Mouse (Mus musculus) kidney, embryonic 16.5 days (tissue): ENCODE data around the gene Dlg2. TPM values are rescaled to one million over a fixed set of nuclear protein-coding genes. Genes with fewer than 3 reads are reported as not detected.

Experiments
- ATAC-seq: fragments of 200-750 bp; cut with Nextera tagmentation; 2 replicates; pipeline ENCODE4 v1.8.0; 2017; ENCODE audit warnings: moderate TSS enrichment; ENCODE audit not compliant: low FRiP score, low TSS enrichment
- H3K27ac ChIP-seq: fragments of 300-500 bp; sonication (generic); 2 replicates; pipeline ENCODE4 v1.5.1; 2014; ENCODE audit warnings: low read length
- H3K27me3 ChIP-seq: fragments of 300-500 bp; sonication (generic); 2 replicates; pipeline ENCODE4 v1.6.1; 2014; ENCODE audit warnings: low read length, control low read depth, mixed read lengths; ENCODE audit not compliant: insufficient read depth
- H3K36me3 ChIP-seq: fragments of 300-500 bp; sonication (generic); 2 replicates; pipeline ENCODE4 v1.6.1; 2014; ENCODE audit warnings: low read length, control low read depth, mixed read lengths; ENCODE audit not compliant: insufficient read depth
- H3K4me1 ChIP-seq: fragments of 300-500 bp; sonication (generic); 2 replicates; pipeline ENCODE4 v1.6.1; 2014; ENCODE audit warnings: low read length, control low read depth, mixed read lengths; ENCODE audit not compliant: insufficient read depth
- H3K4me2 ChIP-seq: fragments of 300-500 bp; sonication (generic); replicated peaks from 2 replicates; pipeline ENCODE4 v1.6.1; 2014; ENCODE audit warnings: low read depth, low read length
- H3K4me3 ChIP-seq: fragments of 300-500 bp; sonication (generic); 2 replicates; pipeline ENCODE4 v1.5.1; 2014; ENCODE audit warnings: mild to moderate bottlenecking, low read length
- H3K9ac ChIP-seq: fragments of 300-500 bp; sonication (generic); replicated peaks from 2 replicates; pipeline ENCODE4 v1.6.1; 2014; ENCODE audit warnings: low read length
- H3K9me3 ChIP-seq: fragments of 300-500 bp; sonication (generic); 2 replicates; pipeline ENCODE4 v1.6.1; 2016; ENCODE audit warnings: low read length, control low read depth
- WGBS: fragments of 180-500 bp; shearing (Covaris S2); extraction: QIAGEN DNeasy Blood & Tissue Kit; methylation state at CpG from one replicate; pipeline ENCODE4 v1.1.7; 2014; 5-methylcytosine and 5-hydroxymethylcytosine counted together
- polyA plus RNA-seq: library from polyadenylated mRNA; unstranded; fragments of >200 nt; fragmentation: Nextera tagmentation; extraction: Ambion mirVana; gene quantifications from 2 replicates; pipeline ENCODE4 v1.2.1, GENCODE M21; 2015

Dlg2 gene
- polyA plus RNA-seq, 1 experiment from 2014 or later, result 1.0 TPM

- H3K4me2 ChIP-seq, result no peak overlapping the region
- no peaks in the 10 kb centered on the region for H3K9me3 ChIP-seq
- H3K27ac ChIP-seq, result no peak overlapping the region
- WGBS, result 76% methylated on average over 3 of the region's 3 CpGs
- H3K27me3 ChIP-seq, result no peaks in the 10 kb centered on the region
- ATAC-seq, result no peak
- no peak overlapping the region for H3K9ac ChIP-seq
- no peaks in the 10 kb centered on the region for H3K36me3 ChIP-seq
- H3K4me3 ChIP-seq, result no peak overlapping the region
- no peaks in the 10 kb centered on the region for H3K4me1 ChIP-seq
Observed at GRCm38 (mm10) chr7:91785871-91786270, 1309.4 kb downstream of the Dlg2 start.

GRCm38 (mm10) chr7:91790949-91791564 is 1314.6 kb downstream of the Dlg2 start:
- Histone ChIP-seq H3K9ac (no peak overlapping the region), H3K4me2 (no peak overlapping the region), H3K27me3 (no peaks in the 10 kb centered on the region), H3K27ac (no peak overlapping the region), H3K36me3 (no peaks in the 10 kb centered on the region), H3K4me1 (no peaks in the 10 kb centered on the region), H3K9me3 (no peaks in the 10 kb centered on the region), H3K4me3 (no peak overlapping the region)
- WGBS, result 83% methylated on average over 4 of the region's 4 CpGs
- no peak for ATAC-seq

- Histone ChIP-seq H3K27me3 (no peaks in the 10 kb centered on the region), H3K27ac (no peak overlapping the region), H3K36me3 (no peaks in the 10 kb centered on the region), H3K9ac (no peak overlapping the region), H3K9me3 (no peaks in the 10 kb centered on the region), H3K4me3 (no peak overlapping the region), H3K4me1 (no peaks in the 10 kb centered on the region), H3K4me2 (no peak overlapping the region)
- WGBS, result 49% methylated on average over 4 of the region's 4 CpGs
- ATAC-seq, result no peak
Observed at GRCm38 (mm10) chr7:91806632-91807031, 1330.2 kb downstream of the Dlg2 start.

GRCm38 (mm10) chr7:91810774-91811173 is 1334.3 kb downstream of the Dlg2 start:
- no peaks in the 10 kb centered on the region for H3K27me3 ChIP-seq
- H3K27ac ChIP-seq, result no peak overlapping the region
- no peaks in the 10 kb centered on the region for H3K4me1 ChIP-seq
- no peak for ATAC-seq
- no peaks in the 10 kb centered on the region for H3K36me3 ChIP-seq
- H3K4me2 ChIP-seq, result no peak overlapping the region
- whole genome bisulfite sequencing, result 61% methylated on average over 2 of the region's 2 CpGs
- H3K9ac ChIP-seq, result no peak overlapping the region
- H3K4me3 ChIP-seq, result no peak overlapping the region
- no peaks in the 10 kb centered on the region for H3K9me3 ChIP-seq

- Histone ChIP-seq H3K4me3 (no peak overlapping the region), H3K27ac (no peak overlapping the region), H3K4me1 (no peaks in the 10 kb centered on the region), H3K4me2 (no peak overlapping the region), H3K9me3 (no peaks in the 10 kb centered on the region), H3K9ac (no peak overlapping the region), H3K27me3 (no peaks in the 10 kb centered on the region), H3K36me3 (no peaks in the 10 kb centered on the region)
- 63% methylated on average over 1 of the region's 1 CpGs for WGBS
- ATAC-seq, result no peak
Observed at GRCm38 (mm10) chr7:91818004-91818403, 1341.5 kb downstream of the Dlg2 start.

- Histone ChIP-seq H3K9me3 (no peaks in the 10 kb centered on the region), H3K9ac (no peak overlapping the region), H3K27me3 (no peaks in the 10 kb centered on the region), H3K4me2 (no peak overlapping the region), H3K36me3 (no peaks in the 10 kb centered on the region), H3K4me3 (no peak overlapping the region), H3K4me1 (no peaks in the 10 kb centered on the region), H3K27ac (no peak overlapping the region)
- no peak for ATAC-seq
- WGBS, result 68% methylated on average over 5 of the region's 5 CpGs
Observed at GRCm38 (mm10) chr7:91832207-91832606, 1355.7 kb downstream of the Dlg2 start.

- H3K4me3 ChIP-seq, result no peak overlapping the region
- H3K9ac ChIP-seq, result no peak overlapping the region
- no peaks in the 10 kb centered on the region for H3K4me1 ChIP-seq
- 21% methylated on average over 1 of the region's 1 CpGs for WGBS
- no peaks in the 10 kb centered on the region for H3K36me3 ChIP-seq
- H3K27ac ChIP-seq, result no peak overlapping the region
- no peak overlapping the region for H3K4me2 ChIP-seq
- no peak for ATAC-seq
- no peaks in the 10 kb centered on the region for H3K9me3 ChIP-seq
- H3K27me3 ChIP-seq, result no peaks in the 10 kb centered on the region
Observed at GRCm38 (mm10) chr7:91845723-91846122, 1369.3 kb downstream of the Dlg2 start.

- Histone ChIP-seq H3K9me3 (no peaks in the 10 kb centered on the region), H3K9ac (no peak overlapping the region), H3K4me1 (no peaks in the 10 kb centered on the region), H3K36me3 (no peaks in the 10 kb centered on the region), H3K27ac (no peak overlapping the region), H3K27me3 (no peaks in the 10 kb centered on the region), H3K4me3 (no peak overlapping the region), H3K4me2 (no peak overlapping the region)
- no peak for ATAC-seq
Observed at GRCm38 (mm10) chr7:91849364-91849763, 1372.9 kb downstream of the Dlg2 start.

- no peak overlapping the region for H3K9ac ChIP-seq
- 36% methylated on average over 4 of the region's 4 CpGs for WGBS
- H3K27ac ChIP-seq, result no peak overlapping the region
- no peaks in the 10 kb centered on the region for H3K9me3 ChIP-seq
- H3K4me2 ChIP-seq, result no peak overlapping the region
- no peak overlapping the region for H3K4me3 ChIP-seq
- no peak for ATAC-seq
- no peaks in the 10 kb centered on the region for H3K27me3 ChIP-seq
- H3K4me1 ChIP-seq, result no peaks in the 10 kb centered on the region
- H3K36me3 ChIP-seq, result no peaks in the 10 kb centered on the region
Observed at GRCm38 (mm10) chr7:91853653-91854052, 1377.2 kb downstream of the Dlg2 start.

GRCm38 (mm10) chr7:91856931-91857330 is 1380.5 kb downstream of the Dlg2 start:
- no peaks in the 10 kb centered on the region for H3K9me3 ChIP-seq
- no peak overlapping the region for H3K27ac ChIP-seq
- no peak for ATAC-seq
- no peak overlapping the region for H3K4me2 ChIP-seq
- H3K4me1 ChIP-seq, result no peaks in the 10 kb centered on the region
- H3K4me3 ChIP-seq, result no peak overlapping the region
- H3K9ac ChIP-seq, result no peak overlapping the region
- H3K36me3 ChIP-seq, result no peaks in the 10 kb centered on the region
- no peaks in the 10 kb centered on the region for H3K27me3 ChIP-seq
- 66% methylated on average over 2 of the region's 2 CpGs for WGBS
